Mouse (Mus musculus): ENCODE results near the gene Pkd1l3. TPM values are rescaled to one million over a fixed set of nuclear protein-coding genes. Genes with fewer than 3 reads are reported as not detected.

Gene Pkd1l3
- polyA plus RNA-seq, 1 experiment from 2014 or later, result 0.37 TPM

DNA sequence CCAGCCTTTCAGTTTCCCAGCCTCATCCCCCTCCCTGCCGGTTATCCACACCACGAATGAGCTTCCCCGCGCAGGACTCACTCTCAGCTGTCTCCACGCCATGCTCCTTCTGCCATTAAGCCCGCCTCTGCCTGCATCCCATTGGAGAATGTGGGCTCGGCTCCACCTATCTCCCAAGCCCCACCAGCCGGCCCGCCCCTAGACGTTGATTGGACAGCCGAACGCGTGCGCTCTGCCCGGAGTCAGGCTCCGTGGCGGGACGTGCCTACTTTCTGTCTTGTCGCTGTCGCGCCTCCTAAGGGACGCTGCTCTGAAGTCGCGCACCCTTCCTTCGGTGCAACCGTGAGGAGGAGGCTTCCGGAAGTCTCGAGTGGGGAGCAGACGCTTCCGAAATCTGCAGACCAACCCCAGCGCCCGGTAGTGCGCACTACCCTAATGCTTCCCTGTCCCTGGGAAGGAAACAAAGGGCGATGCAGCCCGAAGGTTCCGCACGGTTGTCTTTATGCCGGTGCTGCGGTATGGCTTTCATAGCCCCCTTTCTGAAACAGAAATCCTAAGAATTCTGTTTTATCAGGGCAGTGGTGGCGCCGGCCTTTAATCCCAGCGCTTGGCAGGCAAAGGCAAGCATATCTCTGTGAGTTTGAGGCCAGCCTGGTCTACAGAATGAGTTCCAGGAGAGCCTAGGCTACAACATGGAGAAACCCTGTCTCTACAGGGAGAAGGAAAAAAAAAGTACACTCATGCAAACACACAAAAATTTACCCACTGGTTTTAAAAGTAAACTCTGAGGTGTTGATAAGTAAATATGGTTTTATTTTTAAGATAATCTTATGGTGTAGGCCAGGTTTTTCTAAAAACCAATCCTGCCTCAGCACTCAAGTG lies 5.8 kb upstream of the Pkd1l3 start, which contains the start of gene Dhodh:
Gene Dhodh, minus strand, starts transcription at position 403 of the 882 bp plus-strand sequence.
- Histone ChIP-seq H3K4me2 (ENCODE audit: low read depth, severe bottlenecking) (peak within 1 kb of the TSS; percentile 73), H3K36me3 (ENCODE audit: control insufficient read depth, insufficient read depth, low read length) (no peaks in the 10 kb centered on the region), H3K9me3 (ENCODE audit: control insufficient read depth, low read length) (no peaks in the 10 kb centered on the region), H3K27ac (replicated peaks; ENCODE audit: low read depth, low read length) (peak within 1 kb of the TSS; percentile 68), H3K4me3 (ENCODE audit: low read depth, low read length) (peak within 1 kb of the TSS; percentile 46), H3K9ac (ENCODE audit: low read length) (peak within 1 kb of the TSS; percentile 76), H3K4me1 (ENCODE audit: control insufficient read depth, insufficient read depth, low read length) (peaks cover 5% of the 10 kb centered on the region), H3K27me3 (ENCODE audit: control insufficient read depth, insufficient read depth, low read length) (no peaks in the 10 kb centered on the region)
- under 1% methylated on average over 42 of the region's 42 CpGs for WGBS
- ATAC-seq (ENCODE audit: insufficient number of reproducible peaks, low FRiP score, low TSS enrichment, low read depth) (peak; percentile 97), DNase-seq (ENCODE audit: low spot score) (peak; percentile 96)

DNA sequence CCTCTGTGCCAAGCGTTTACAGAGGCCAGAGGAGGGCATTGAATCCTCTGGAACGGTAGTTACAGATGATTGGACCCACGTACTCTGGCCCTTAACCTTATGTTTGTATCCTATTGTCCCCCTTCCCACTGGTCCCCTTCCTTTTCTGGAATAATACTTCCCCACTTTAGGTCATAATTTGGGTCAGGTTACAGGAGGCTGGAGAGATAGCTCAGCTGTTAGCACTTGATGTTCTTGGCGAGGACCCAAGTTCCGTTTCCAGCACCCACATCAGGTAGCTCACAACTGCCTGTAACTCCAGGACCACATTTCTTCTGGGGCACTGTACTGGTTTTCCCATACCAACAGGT lies 5.2 kb upstream of the Pkd1l3 start:
- Histone ChIP-seq H3K4me2 (ENCODE audit: low read depth, severe bottlenecking) (peak overlapping the region; percentile 73; the same call in 1 of the 2 replicates), H3K9me3 (ENCODE audit: control insufficient read depth, low read length) (no peaks in the 10 kb centered on the region), H3K4me3 (ENCODE audit: low read depth, low read length) (peak overlapping the region; percentile 46), H3K27ac (replicated peaks; ENCODE audit: low read depth, low read length) (peak overlapping the region; percentile 68; the same call in 1 of the 2 replicates), H3K4me1 (ENCODE audit: control insufficient read depth, insufficient read depth, low read length) (peaks cover 5% of the 10 kb centered on the region), H3K27me3 (ENCODE audit: control insufficient read depth, insufficient read depth, low read length) (no peaks in the 10 kb centered on the region), H3K36me3 (ENCODE audit: control insufficient read depth, insufficient read depth, low read length) (no peaks in the 10 kb centered on the region), H3K9ac (ENCODE audit: low read length) (peak overlapping the region; percentile 76)
- ATAC-seq (ENCODE audit: insufficient number of reproducible peaks, low FRiP score, low TSS enrichment, low read depth), result no peak
- WGBS, result 24% methylated on average over 5 of the region's 5 CpGs
- DNase-seq (ENCODE audit: low spot score), result no peak

DNA sequence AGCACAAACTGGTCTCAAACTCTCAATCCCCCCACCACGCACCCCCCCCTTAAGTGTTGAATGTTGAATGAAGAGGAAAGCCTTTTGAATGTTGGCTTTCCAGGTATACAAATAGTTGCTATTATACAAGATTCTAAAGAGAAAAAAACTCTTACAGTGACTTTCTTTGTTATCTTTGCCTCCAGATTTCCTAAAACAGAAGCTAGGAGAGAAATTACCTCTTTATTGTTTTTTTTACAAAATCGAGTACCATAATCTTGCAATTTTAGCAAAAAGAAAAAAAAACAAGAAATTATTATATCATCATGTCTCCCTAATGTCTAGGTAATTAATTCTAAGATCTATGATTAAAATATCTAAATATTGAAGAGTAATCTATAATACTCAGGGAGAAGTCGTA lies 1.3 kb downstream of the Pkd1l3 start:
- no peaks in the 10 kb centered on the region for H3K36me3 ChIP-seq (ENCODE audit: control insufficient read depth, insufficient read depth, low read length)
- H3K4me2 ChIP-seq (ENCODE audit: low read depth, severe bottlenecking), result no peak overlapping the region
- no peak overlapping the region for H3K4me3 ChIP-seq (ENCODE audit: low read depth, low read length)
- ATAC-seq (ENCODE audit: insufficient number of reproducible peaks, low FRiP score, low TSS enrichment, low read depth), result no peak
- no peaks in the 10 kb centered on the region for H3K27me3 ChIP-seq (ENCODE audit: control insufficient read depth, insufficient read depth, low read length)
- H3K27ac ChIP-seq (replicated peaks; ENCODE audit: low read depth, low read length), result no peak overlapping the region
- H3K9ac ChIP-seq (ENCODE audit: low read length), result no peak overlapping the region
- DNase-seq (ENCODE audit: low spot score), result no peak
- H3K9me3 ChIP-seq (ENCODE audit: control insufficient read depth, low read length), result no peaks in the 10 kb centered on the region
- 93% methylated on average over 3 of the region's 3 CpGs for WGBS
- H3K4me1 ChIP-seq (ENCODE audit: control insufficient read depth, insufficient read depth, low read length), result no peaks in the 10 kb centered on the region

DNA sequence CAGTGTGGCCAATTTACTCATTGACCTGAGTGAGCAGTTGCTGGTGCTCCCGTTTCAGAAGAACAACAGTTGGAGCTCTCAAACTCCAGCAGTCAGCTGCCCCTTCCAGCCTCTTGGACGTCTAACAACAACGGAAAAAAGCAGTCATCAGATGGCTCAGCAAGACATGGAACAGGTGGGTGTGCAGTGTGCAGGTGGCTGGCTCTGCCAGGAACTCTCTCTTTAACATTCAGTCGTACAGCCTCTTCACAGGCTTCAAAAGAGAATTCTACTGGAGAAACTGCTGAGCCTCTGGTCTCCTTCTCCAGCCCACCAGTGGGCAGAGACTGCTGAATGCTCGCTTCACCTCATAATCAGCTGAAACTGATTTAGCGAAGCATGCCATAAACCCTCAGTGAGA lies 14.3 kb downstream of the Pkd1l3 start:
- Histone ChIP-seq H3K4me2 (ENCODE audit: low read depth, severe bottlenecking) (no peak overlapping the region), H3K4me3 (ENCODE audit: low read depth, low read length) (no peak overlapping the region), H3K9me3 (ENCODE audit: control insufficient read depth, low read length) (no peaks in the 10 kb centered on the region), H3K27me3 (ENCODE audit: control insufficient read depth, insufficient read depth, low read length) (no peaks in the 10 kb centered on the region), H3K9ac (ENCODE audit: low read length) (no peak overlapping the region), H3K4me1 (ENCODE audit: control insufficient read depth, insufficient read depth, low read length) (no peaks in the 10 kb centered on the region), H3K27ac (replicated peaks; ENCODE audit: low read depth, low read length) (no peak overlapping the region), H3K36me3 (ENCODE audit: control insufficient read depth, insufficient read depth, low read length) (no peaks in the 10 kb centered on the region)
- no peak for DNase-seq (ENCODE audit: low spot score)
- 75% methylated on average over 6 of the region's 6 CpGs for WGBS
- no peak for ATAC-seq (ENCODE audit: insufficient number of reproducible peaks, low FRiP score, low TSS enrichment, low read depth)

DNA sequence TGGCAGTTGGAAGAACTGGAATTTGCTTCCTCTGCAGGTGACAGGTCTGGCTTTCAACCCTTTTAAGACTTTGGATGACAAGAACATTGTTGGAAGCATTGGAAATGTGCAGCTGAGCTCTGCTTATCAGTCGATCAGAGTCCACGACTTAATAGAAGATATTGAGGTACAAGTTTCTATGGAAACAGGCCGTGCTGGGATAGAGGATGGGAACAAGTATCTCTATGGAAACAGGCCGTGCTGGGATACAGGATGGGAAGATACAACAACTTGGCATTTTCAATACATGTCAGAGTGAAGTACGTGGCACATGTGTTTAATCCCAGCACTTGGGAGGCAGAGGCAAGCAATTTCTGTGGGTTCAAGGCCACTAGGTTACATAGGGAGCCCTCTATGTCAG lies 18.2 kb downstream of the Pkd1l3 start:
- H3K4me3 ChIP-seq (ENCODE audit: low read depth, low read length), result no peak overlapping the region
- DNase-seq (ENCODE audit: low spot score), result no peak
- no peaks in the 10 kb centered on the region for H3K36me3 ChIP-seq (ENCODE audit: control insufficient read depth, insufficient read depth, low read length)
- H3K9ac ChIP-seq (ENCODE audit: low read length), result no peak overlapping the region
- no peaks in the 10 kb centered on the region for H3K27me3 ChIP-seq (ENCODE audit: control insufficient read depth, insufficient read depth, low read length)
- ATAC-seq (ENCODE audit: insufficient number of reproducible peaks, low FRiP score, low TSS enrichment, low read depth), result no peak
- H3K4me1 ChIP-seq (ENCODE audit: control insufficient read depth, insufficient read depth, low read length), result no peaks in the 10 kb centered on the region
- no peak overlapping the region for H3K27ac ChIP-seq (replicated peaks; ENCODE audit: low read depth, low read length)
- WGBS, result 91% methylated on average over 5 of the region's 5 CpGs
- H3K4me2 ChIP-seq (ENCODE audit: low read depth, severe bottlenecking), result no peak overlapping the region
- no peaks in the 10 kb centered on the region for H3K9me3 ChIP-seq (ENCODE audit: control insufficient read depth, low read length)

DNA sequence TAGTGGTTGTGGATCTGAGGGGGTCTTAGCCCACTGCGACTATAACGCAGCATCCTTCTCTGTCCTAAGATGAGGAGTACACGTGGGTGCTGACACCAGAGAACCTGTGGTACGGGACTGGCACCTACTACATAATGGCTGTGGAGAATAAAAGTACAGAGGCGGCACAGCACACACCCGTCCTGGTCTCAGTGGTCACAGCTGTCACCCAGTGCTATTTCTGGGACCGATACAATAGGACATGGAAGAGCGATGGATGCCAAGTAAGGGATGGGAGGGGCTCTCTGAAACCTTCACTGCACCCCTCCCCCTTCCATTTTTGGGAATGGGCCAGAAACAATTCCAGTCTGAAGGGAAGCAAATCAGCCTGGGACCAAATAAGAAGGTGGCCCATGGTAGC lies 20.8 kb downstream of the Pkd1l3 start:
- Histone ChIP-seq H3K36me3 (ENCODE audit: control insufficient read depth, insufficient read depth, low read length) (no peaks in the 10 kb centered on the region), H3K4me3 (ENCODE audit: low read depth, low read length) (no peak overlapping the region), H3K27ac (replicated peaks; ENCODE audit: low read depth, low read length) (no peak overlapping the region), H3K27me3 (ENCODE audit: control insufficient read depth, insufficient read depth, low read length) (no peaks in the 10 kb centered on the region), H3K9me3 (ENCODE audit: control insufficient read depth, low read length) (no peaks in the 10 kb centered on the region), H3K4me1 (ENCODE audit: control insufficient read depth, insufficient read depth, low read length) (no peaks in the 10 kb centered on the region), H3K4me2 (ENCODE audit: low read depth, severe bottlenecking) (no peak overlapping the region), H3K9ac (ENCODE audit: low read length) (no peak overlapping the region)
- DNase-seq (ENCODE audit: low spot score), result no peak
- ATAC-seq (ENCODE audit: insufficient number of reproducible peaks, low FRiP score, low TSS enrichment, low read depth), result no peak
- WGBS, result 90% methylated on average over 8 of the region's 8 CpGs

DNA sequence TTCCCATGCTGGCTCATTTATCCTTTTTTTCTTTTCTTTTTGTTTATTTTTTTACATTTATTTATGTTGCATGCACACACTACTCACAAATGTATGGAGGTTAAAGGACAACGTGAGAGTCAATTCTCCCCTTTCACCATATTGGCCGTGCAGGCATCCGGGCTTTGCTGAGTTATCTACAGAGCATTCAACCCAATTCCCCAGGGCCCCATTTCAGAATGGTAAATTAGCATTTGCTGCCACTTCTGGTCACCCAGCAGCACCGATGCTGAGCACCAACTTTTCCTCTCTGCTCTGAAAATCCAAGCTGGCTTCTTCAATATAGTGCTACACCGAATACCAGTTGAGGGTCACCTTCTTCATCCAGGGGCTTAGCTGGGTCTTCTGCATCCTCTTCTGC lies 24.5 kb downstream of the Pkd1l3 start:
- H3K4me2 ChIP-seq (ENCODE audit: low read depth, severe bottlenecking), result no peak overlapping the region
- no peaks in the 10 kb centered on the region for H3K27me3 ChIP-seq (ENCODE audit: control insufficient read depth, insufficient read depth, low read length)
- no peaks in the 10 kb centered on the region for H3K4me1 ChIP-seq (ENCODE audit: control insufficient read depth, insufficient read depth, low read length)
- 88% methylated on average over 5 of the region's 5 CpGs for WGBS
- DNase-seq (ENCODE audit: low spot score) (no peak), ATAC-seq (ENCODE audit: insufficient number of reproducible peaks, low FRiP score, low TSS enrichment, low read depth) (no peak)
- H3K9ac ChIP-seq (ENCODE audit: low read length), result no peak overlapping the region
- H3K4me3 ChIP-seq (ENCODE audit: low read depth, low read length), result no peak overlapping the region
- H3K27ac ChIP-seq (replicated peaks; ENCODE audit: low read depth, low read length), result no peak overlapping the region
- H3K36me3 ChIP-seq (ENCODE audit: control insufficient read depth, insufficient read depth, low read length), result no peaks in the 10 kb centered on the region
- no peaks in the 10 kb centered on the region for H3K9me3 ChIP-seq (ENCODE audit: control insufficient read depth, low read length)

DNA sequence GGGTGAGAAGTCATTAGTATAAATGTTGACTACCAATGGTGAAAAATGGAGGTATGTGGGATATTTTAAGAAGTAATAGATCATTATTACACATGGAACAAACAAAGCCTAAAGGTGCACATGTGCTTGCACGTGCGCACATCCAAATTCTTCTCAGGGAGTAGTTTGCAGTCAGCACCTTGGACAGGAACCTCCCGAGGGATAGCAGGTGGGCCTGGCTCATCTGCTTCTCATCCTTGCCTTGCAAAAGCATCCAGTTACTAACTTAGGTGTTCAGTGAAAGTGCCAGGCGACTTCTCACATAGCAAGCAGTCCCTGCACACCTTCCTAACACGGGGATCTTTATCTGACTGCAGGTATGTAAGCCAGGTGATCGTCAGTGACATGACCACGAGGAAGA lies 26.1 kb downstream of the Pkd1l3 start:
- 66% methylated on average over 7 of the region's 7 CpGs for WGBS
- ATAC-seq (ENCODE audit: insufficient number of reproducible peaks, low FRiP score, low TSS enrichment, low read depth), result no peak
- no peak overlapping the region for H3K9ac ChIP-seq (ENCODE audit: low read length)
- no peak overlapping the region for H3K4me2 ChIP-seq (ENCODE audit: low read depth, severe bottlenecking)
- H3K9me3 ChIP-seq (ENCODE audit: control insufficient read depth, low read length), result no peaks in the 10 kb centered on the region
- no peaks in the 10 kb centered on the region for H3K27me3 ChIP-seq (ENCODE audit: control insufficient read depth, insufficient read depth, low read length)
- no peak overlapping the region for H3K4me3 ChIP-seq (ENCODE audit: low read depth, low read length)
- no peaks in the 10 kb centered on the region for H3K4me1 ChIP-seq (ENCODE audit: control insufficient read depth, insufficient read depth, low read length)
- DNase-seq (ENCODE audit: low spot score), result peak; percentile 29
- H3K27ac ChIP-seq (replicated peaks; ENCODE audit: low read depth, low read length), result no peak overlapping the region
- no peaks in the 10 kb centered on the region for H3K36me3 ChIP-seq (ENCODE audit: control insufficient read depth, insufficient read depth, low read length)
